8 mouse cellular contexts compared by ENCODE assay signal in the genomic region with DNA sequence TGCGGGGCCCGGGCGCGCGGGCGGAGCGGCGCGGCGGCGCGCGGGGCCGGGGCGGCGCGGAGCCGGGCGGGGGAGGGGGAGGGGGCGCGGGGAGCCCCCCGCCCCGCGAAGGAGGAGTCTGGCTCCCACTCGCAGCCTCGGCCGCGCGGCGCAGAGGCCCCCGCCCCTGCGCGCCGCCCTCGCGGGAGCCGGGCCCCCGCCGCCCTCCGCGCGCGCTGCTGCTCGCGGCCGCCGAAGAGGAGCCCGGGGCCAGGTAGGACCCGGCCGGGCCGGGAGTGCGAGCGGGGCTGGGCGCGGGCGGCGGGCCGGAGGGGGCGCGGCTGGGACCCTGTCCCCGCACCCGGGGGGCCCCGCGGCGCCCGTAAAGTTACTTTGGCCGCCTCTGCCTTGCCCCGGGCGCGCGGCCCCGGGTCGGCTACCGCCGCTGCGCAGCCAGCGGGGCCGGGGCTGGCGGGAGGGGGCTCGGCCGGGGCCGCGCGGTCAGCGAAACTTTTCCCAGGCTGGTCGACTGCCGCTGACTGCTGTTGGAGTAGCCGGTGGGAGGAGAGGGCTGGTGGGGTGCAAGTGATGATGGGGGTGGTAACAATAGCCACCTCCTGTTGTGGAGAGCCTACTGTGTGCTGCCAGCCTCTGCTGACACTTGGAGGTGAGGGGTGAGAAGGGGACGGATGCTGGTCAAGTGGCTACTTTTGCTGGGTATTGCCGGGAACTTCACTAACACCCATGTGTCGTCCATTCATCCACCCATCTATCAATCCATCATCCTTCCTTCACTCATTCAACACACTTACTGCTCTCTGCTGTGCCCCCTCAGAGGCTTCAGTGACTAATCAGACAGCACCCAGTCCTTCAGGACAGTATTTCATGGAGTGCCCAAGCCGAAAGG. TPM values are rescaled to one million over a fixed set of nuclear protein-coding genes. Genes with fewer than 3 reads are reported as not detected.
DNase-seq lines count a peak whose midpoint lies in the region; ATAC-seq and TF ChIP-seq lines count a peak whose summit lies in the region.

No protein-coding gene starts in this region.

- no peaks in the 10 kb centered on the region for H3K36me3 ChIP-seq in heart, embryonic 16.5 days (ENCODE audit: control insufficient read depth, insufficient read depth)
- no peaks in the 10 kb centered on the region for H3K36me3 ChIP-seq in heart, adult 2 months (ENCODE audit: control insufficient read depth, insufficient read depth, low read length)
- H3K36me3 ChIP-seq in embryonic facial prominence, embryonic 10.5 days (replicated peaks) = no peaks in the 10 kb centered on the region
- no peaks in the 10 kb centered on the region for H3K36me3 ChIP-seq in hindbrain, postnatal 0 days (ENCODE audit: insufficient read depth, low read length)
- no peaks in the 10 kb centered on the region for H3K36me3 ChIP-seq in midbrain, postnatal 0 days (ENCODE audit: insufficient read depth, low read length)

- WGBS in heart, embryonic 16.5 days = 2% methylated on average over 59 of the region's 92 CpGs
- WGBS in heart, adult 2 months = 3% methylated on average over 62 of the region's 92 CpGs
- 2% methylated on average over 72 of the region's 92 CpGs for WGBS in embryonic facial prominence, embryonic 10.5 days
- 3% methylated on average over 43 of the region's 92 CpGs for WGBS in hindbrain, postnatal 0 days
- 5% methylated on average over 27 of the region's 92 CpGs for whole genome bisulfite sequencing in midbrain, postnatal 0 days

- TF ChIP-seq CTCF in heart, adult 2 months (IDR thresholded peaks at IDR 0.05) = no peak
- no peak for TF ChIP-seq CTCF in hindbrain, postnatal 0 days (IDR thresholded peaks at IDR 0.05; ENCODE audit: low read depth)
- TF ChIP-seq CTCF in midbrain, postnatal 0 days (IDR thresholded peaks at IDR 0.05) = no peak

- H3K9ac ChIP-seq in heart, embryonic 16.5 days (ENCODE audit: low read length) = peak overlapping the region; percentile 26; the same call in 1 of the 2 replicates
- H3K9ac ChIP-seq in heart, adult 2 months (ENCODE audit: low read depth, low read length) = no peak overlapping the region
- peak overlapping the region; percentile 72 for H3K9ac ChIP-seq in hindbrain, postnatal 0 days (replicated peaks; ENCODE audit: low read length)
- peak overlapping the region; percentile 79 for H3K9ac ChIP-seq in midbrain, postnatal 0 days (replicated peaks; ENCODE audit: low read length, poor library complexity, severe bottlenecking)

- no peak for TF ChIP-seq EP300 in heart, adult 2 months (IDR thresholded peaks at IDR 0.05; ENCODE audit: insufficient read depth, low read depth, low read length)

- no peaks in the 10 kb centered on the region for H3K79me2 ChIP-seq in heart, adult 2 months (replicated peaks; ENCODE audit: control insufficient read depth, insufficient read depth, low read length)

- H3K4me1 ChIP-seq in heart, embryonic 16.5 days (ENCODE audit: control insufficient read depth, insufficient read depth, low read length) = no peaks in the 10 kb centered on the region
- no peaks in the 10 kb centered on the region for H3K4me1 ChIP-seq in heart, adult 2 months (ENCODE audit: control insufficient read depth, insufficient read depth, low read length)
- H3K4me1 ChIP-seq in embryonic facial prominence, embryonic 10.5 days = peaks cover 34% of the 10 kb centered on the region
- H3K4me1 ChIP-seq in hindbrain, postnatal 0 days (ENCODE audit: insufficient read depth, low read length) = 0 out of 2 replicates have a peak, but pooled peaks cover 4% of the 10 kb centered on the region
- H3K4me1 ChIP-seq in midbrain, postnatal 0 days (ENCODE audit: insufficient read depth, low read length) = no peaks in the 10 kb centered on the region; the same call in 1 of the 2 replicates

- no peak for DNase-seq in heart, adult 2 months
- peak; percentile 48 for DNase-seq in embryonic facial prominence, embryonic 10.5 days (ENCODE audit: low spot score)
- DNase-seq in hindbrain, postnatal 0 days (ENCODE audit: low spot score) = peak; percentile 66
- DNase-seq in midbrain, postnatal 0 days (ENCODE audit: low spot score) = peak; percentile 42
- DNase-seq in cerebellum, postnatal 10 days = no peak
- no peak for DNase-seq in spleen, postnatal 36 days (ENCODE audit: low spot score in 2 of 2)
- no peak for DNase-seq in thymus, postnatal 36 days

- no peak overlapping the region for H3K27ac ChIP-seq in heart, embryonic 16.5 days (ENCODE audit: low read length)
- no peak overlapping the region for H3K27ac ChIP-seq in heart, adult 2 months
- H3K27ac ChIP-seq in embryonic facial prominence, embryonic 10.5 days (replicated peaks) = peak overlapping the region; percentile 77
- no peak overlapping the region for H3K27ac ChIP-seq in hindbrain, postnatal 0 days
- no peak overlapping the region for H3K27ac ChIP-seq in midbrain, postnatal 0 days (ENCODE audit: low read depth, low read length)

- peak overlapping the region; percentile 73 for H3K4me2 ChIP-seq in heart, embryonic 16.5 days (ENCODE audit: low read depth, low read length)
- H3K4me2 ChIP-seq in hindbrain, postnatal 0 days (ENCODE audit: low read depth, low read length) = peak overlapping the region; percentile 94
- H3K4me2 ChIP-seq in midbrain, postnatal 0 days (ENCODE audit: low read depth, low read length, poor library complexity, severe bottlenecking) = peak overlapping the region; percentile 93

- ATAC-seq in heart, embryonic 16.5 days (replicated peaks; ENCODE audit: extremely low read depth, insufficient read depth, low FRiP score) = no peak
- ATAC-seq in hindbrain, postnatal 0 days = peak; percentile 41
- ATAC-seq in midbrain, postnatal 0 days (ENCODE audit: low FRiP score) = peak; percentile 71

- peak overlapping the region; percentile 49 for H3K4me3 ChIP-seq in heart, embryonic 16.5 days (ENCODE audit: low read length)
- no peak overlapping the region for H3K4me3 ChIP-seq in heart, adult 2 months
- peak overlapping the region; percentile 70 for H3K4me3 ChIP-seq in embryonic facial prominence, embryonic 10.5 days
- peak overlapping the region; percentile 60 for H3K4me3 ChIP-seq in hindbrain, postnatal 0 days (ENCODE audit: low read length)
- H3K4me3 ChIP-seq in midbrain, postnatal 0 days (ENCODE audit: low read depth, low read length) = peak overlapping the region; percentile 52

- intact Hi-C loops in heart, adult 2 months (cut with DNase I) = no loop called here

- no peaks in the 10 kb centered on the region for H3K9me3 ChIP-seq in heart, embryonic 16.5 days (replicated peaks; ENCODE audit: control insufficient read depth, low read length)
- H3K9me3 ChIP-seq in embryonic facial prominence, embryonic 10.5 days = no peaks in the 10 kb centered on the region
- H3K9me3 ChIP-seq in hindbrain, postnatal 0 days (ENCODE audit: low read length) = no peaks in the 10 kb centered on the region
- no peaks in the 10 kb centered on the region for H3K9me3 ChIP-seq in midbrain, postnatal 0 days (ENCODE audit: low read length)

- no peak for TF ChIP-seq POLR2A in heart, adult 2 months (IDR thresholded peaks at IDR 0.05; ENCODE audit: insufficient read depth, low read depth, low read length)

- peaks cover 84% of the 10 kb centered on the region for H3K27me3 ChIP-seq in heart, embryonic 16.5 days (ENCODE audit: control insufficient read depth, insufficient read depth, low read length)
- H3K27me3 ChIP-seq in heart, adult 2 months (ENCODE audit: control insufficient read depth, insufficient read depth, low read length) = peaks cover 6% of the 10 kb centered on the region; the same call in 1 of the 2 replicates
- H3K27me3 ChIP-seq in embryonic facial prominence, embryonic 10.5 days (replicated peaks; ENCODE audit: low read depth, poor library complexity, severe bottlenecking) = peaks cover 85% of the 10 kb centered on the region
- no peaks in the 10 kb centered on the region; the same call in 1 of the 2 replicates for H3K27me3 ChIP-seq in hindbrain, postnatal 0 days (ENCODE audit: insufficient read depth, low read length)
- peaks cover 3% of the 10 kb centered on the region; the same call in 1 of the 2 replicates for H3K27me3 ChIP-seq in midbrain, postnatal 0 days (ENCODE audit: insufficient read depth, low read length)

RNA-seq across cellular contexts. Expression of gene Mpped1, which starts 0.8 kb away (rescaled TPM):
- polyA plus RNA-seq in heart, embryonic 16.5 days (2015; fragmentation: Nextera tagmentation; extraction: Ambion mirVana) = 0.17 and 0.21 TPM in 2 replicates
- not detected for total RNA-seq in heart, adult 2 months (2021)
- not detected in 2 replicates for polyA plus RNA-seq in heart, adult 2 months (2012; rRNA removed)
- 6.4 and 7.0 TPM in 2 replicates for polyA plus RNA-seq in embryonic facial prominence, embryonic 10.5 days (2016; fragmentation: Nextera tagmentation; extraction: Ambion mirVana)
- 31.4 and 48.3 TPM in 2 replicates for total RNA-seq in hindbrain, postnatal 0 days (2014; rRNA removed)
- polyA plus RNA-seq in hindbrain, postnatal 0 days (2015; fragmentation: Nextera tagmentation; extraction: Ambion mirVana) = 13.5 and 14.2 TPM in 2 replicates
- 41.1 and 48.0 TPM in 2 replicates for total RNA-seq in midbrain, postnatal 0 days (2014; rRNA removed)
- 18.1 and 20.3 TPM in 2 replicates for polyA plus RNA-seq in midbrain, postnatal 0 days (2015; fragmentation: Nextera tagmentation; extraction: Ambion mirVana)

RNA-seq across cellular contexts. Expression of gene Scube1, which starts 55.3 kb away (rescaled TPM):
- 4.0 and 5.6 TPM in 2 replicates for polyA plus RNA-seq in heart, embryonic 16.5 days (2015; fragmentation: Nextera tagmentation; extraction: Ambion mirVana)
- 1 to 10 TPM in 1 of 2 experiments, under 1 TPM in 1; 0.65 to 1.3 TPM for total RNA-seq in heart, adult 2 months (2021)
- polyA plus RNA-seq in heart, adult 2 months (2012; rRNA removed) = 2.2 and 3.0 TPM in 2 replicates
- polyA plus RNA-seq in embryonic facial prominence, embryonic 10.5 days (2016; fragmentation: Nextera tagmentation; extraction: Ambion mirVana) = 51.4 and 52.4 TPM in 2 replicates
- total RNA-seq in hindbrain, postnatal 0 days (2014; rRNA removed) = 13.4 TPM in 2 replicates
- 3.2 and 3.3 TPM in 2 replicates for polyA plus RNA-seq in hindbrain, postnatal 0 days (2015; fragmentation: Nextera tagmentation; extraction: Ambion mirVana)
- total RNA-seq in midbrain, postnatal 0 days (2014; rRNA removed) = 14.9 and 19.9 TPM in 2 replicates
- 4.7 TPM in 2 replicates for polyA plus RNA-seq in midbrain, postnatal 0 days (2015; fragmentation: Nextera tagmentation; extraction: Ambion mirVana)

Comparison
In these comparisons a context has a peak if more than half of its experiments do, and no peak if none do; other contexts are left out.
1. DNase-seq: peak in embryonic facial prominence, embryonic 10.5 days (single experiment), hindbrain, postnatal 0 days (single experiment) and midbrain, postnatal 0 days (single experiment); none in heart, adult 2 months (0 of 2), cerebellum, postnatal 10 days (0 of 2), spleen, postnatal 36 days (0 of 2) and thymus, postnatal 36 days (0 of 2).
2. Peak in every context shown above with its lines, with median percentiles within 50 percentile points of each other: H3K4me2 ChIP-seq.